Mouse (Mus musculus) kidney, adult 2 months (tissue): ENCODE results near the gene Dars. TPM values are rescaled to one million over a fixed set of nuclear protein-coding genes. Genes with fewer than 3 reads are reported as not detected.

Experiments
- DNase-seq: peaks from one replicate; pipeline ENCODE4 v3.0.0; 2021
- H3K27ac ChIP-seq: fragments of 200-500 bp; 2 replicates; pipeline ENCODE4 v1.5.1; 2012; ENCODE audit warnings: low read depth, low read length, control low read depth, inconsistent platforms; ENCODE audit not compliant: insufficient read depth
- H3K27me3 ChIP-seq: fragments of 200-500 bp; replicated peaks from 2 replicates; pipeline ENCODE4 v1.6.1; 2012; ENCODE audit warnings: mild to moderate bottlenecking, moderate library complexity, low read length, inconsistent platforms; ENCODE audit not compliant: control insufficient read depth, insufficient read depth
- H3K36me3 ChIP-seq: fragments of 200-500 bp; 2 replicates; pipeline ENCODE4 v1.6.1; 2012; ENCODE audit warnings: mild to moderate bottlenecking, moderate library complexity, low read length, inconsistent platforms; ENCODE audit not compliant: control insufficient read depth, insufficient read depth
- H3K4me1 ChIP-seq: fragments of 200-500 bp; 2 replicates; pipeline ENCODE4 v1.6.1; 2011; ENCODE audit warnings: low read length; ENCODE audit not compliant: control insufficient read depth, insufficient read depth
- H3K4me3 ChIP-seq: fragments of 200-500 bp; 2 replicates; pipeline ENCODE4 v1.5.1; 2011; ENCODE audit warnings: mild to moderate bottlenecking, low read depth, low read length, control low read depth; ENCODE audit not compliant: insufficient read depth
- CTCF ChIP-seq: fragments of 200-500 bp; conservative IDR thresholded peaks from 2 replicates; pipeline ENCODE4 v1.5.1; 2011; ENCODE audit warnings: low read depth, mild to moderate bottlenecking, control low read depth, low read length, moderate library complexity, mixed read lengths; ENCODE audit not compliant: insufficient read depth, insufficient read length
- POLR2A ChIP-seq: fragments of 200-500 bp; IDR thresholded peaks from one replicate; pipeline ENCODE4 v1.6.1; 2011; ENCODE audit warnings: low read depth, low read length, control low read depth
- WGBS: fragments of 180-500 bp; shearing (Covaris S2); methylation state at CpG from one replicate; pipeline ENCODE4 v1.1.7; 2018; 5-methylcytosine and 5-hydroxymethylcytosine counted together
- polyA plus RNA-seq: library from polyadenylated mRNA; depleted of rRNA; stranded (reverse); fragments of >200 nt; gene quantifications from 2 replicates; pipeline ENCODE4 v1.2.3, GENCODE M21; 2012; rRNA removed

The Dars gene
- polyA plus RNA-seq, 1 experiment = 21.9 TPM

GRCm38 (mm10) chr1:128314665-128315064 is 102.5 kb downstream of the Dars start:
- H3K4me3 ChIP-seq = no peak overlapping the region
- no peak for TF ChIP-seq CTCF
- TF ChIP-seq POLR2A = no peak
- no peak for DNase-seq
- no peak overlapping the region for H3K27ac ChIP-seq
- H3K36me3 ChIP-seq = no peaks in the 10 kb centered on the region
- H3K4me1 ChIP-seq = no peaks in the 10 kb centered on the region
- WGBS = 60% methylated on average over 4 of the region's 4 CpGs
- H3K27me3 ChIP-seq = no peaks in the 10 kb centered on the region

Other genes starting within 250 kb of the Dars start
- 19.1 and 21.0 TPM in 2 replicates for gene Ubxn4, start 173.4 kb downstream of the Dars start, polyA plus RNA-seq
- 0.03 and 0.05 TPM in 2 replicates for gene Lct, start 89.0 kb downstream of the Dars start, polyA plus RNA-seq
- gene Mcm6, start 57.7 kb downstream of the Dars start, polyA plus RNA-seq = 7.2 and 8.3 TPM in 2 replicates
- gene Cxcr4, start 174.9 kb upstream of the Dars start, polyA plus RNA-seq = 12.8 and 22.4 TPM in 2 replicates